Mouse (Mus musculus) E14TG2a.4 (cell line): ENCODE measurements around the gene Lrrc25.

Source experiments
- H3K27me3 ChIP-seq: 2 replicates; pipeline ENCODE4 v1.6.1; 2014; ENCODE audit warnings: low read length, control low read depth; ENCODE audit not compliant: insufficient read depth
- H3K36me3 ChIP-seq: 2 replicates; pipeline ENCODE4 v1.6.1; 2014; ENCODE audit warnings: low read length, control low read depth; ENCODE audit not compliant: insufficient read depth
- H3K4me1 ChIP-seq: replicated peaks from 2 replicates; pipeline ENCODE4 v1.6.1; 2014; ENCODE audit warnings: low read depth, low read length, control low read depth
- H3K4me3 ChIP-seq: replicated peaks from 2 replicates; pipeline ENCODE4 v1.5.1; 2014; ENCODE audit warnings: mild to moderate bottlenecking, low read length
- H3K9me3 ChIP-seq: 2 replicates; pipeline ENCODE4 v1.6.1; 2014; ENCODE audit warnings: low read length, control low read depth
- CTCF ChIP-seq: conservative IDR thresholded peaks from 2 replicates; pipeline ENCODE4 v1.5.1; 2014; ENCODE audit warnings: low read length
- NANOG ChIP-seq: IDR thresholded peaks from 2 replicates; pipeline ENCODE4 v1.6.1; 2014; ENCODE audit warnings: borderline replicate concordance, low read length, mixed read lengths
- POU5F1 ChIP-seq: IDR thresholded peaks from 2 replicates; pipeline ENCODE4 v1.6.1; 2014; ENCODE audit warnings: low read length, borderline replicate concordance

Lrrc25 gene

GRCm38 (mm10) chr8:70615894-70616293 is at the start of gene Lrrc25:
TSS of gene Lrrc25 (plus strand) at chr8:70616155.
- Histone ChIP-seq H3K9me3 (no peaks in the 10 kb centered on the region), H3K27me3 (peaks cover 11% of the 10 kb centered on the region), H3K4me1 (peaks cover 74% of the 10 kb centered on the region), H3K4me3 (no peak within 1 kb of the TSS), H3K36me3 (no peaks in the 10 kb centered on the region)
- TF ChIP-seq CTCF (no peak), NANOG (no peak), POU5F1 (no peak)

GRCm38 (mm10) chr8:70570360-70570759 is 45.6 kb upstream of the Lrrc25 start:
- no peaks in the 10 kb centered on the region for H3K27me3 ChIP-seq
- TF ChIP-seq POU5F1 = no peak
- no peak for TF ChIP-seq CTCF
- TF ChIP-seq NANOG = no peak
- H3K4me3 ChIP-seq = no peak overlapping the region
- no peaks in the 10 kb centered on the region for H3K9me3 ChIP-seq
- peaks cover 47% of the 10 kb centered on the region for H3K4me1 ChIP-seq
- peaks cover 54% of the 10 kb centered on the region for H3K36me3 ChIP-seq

DNA sequence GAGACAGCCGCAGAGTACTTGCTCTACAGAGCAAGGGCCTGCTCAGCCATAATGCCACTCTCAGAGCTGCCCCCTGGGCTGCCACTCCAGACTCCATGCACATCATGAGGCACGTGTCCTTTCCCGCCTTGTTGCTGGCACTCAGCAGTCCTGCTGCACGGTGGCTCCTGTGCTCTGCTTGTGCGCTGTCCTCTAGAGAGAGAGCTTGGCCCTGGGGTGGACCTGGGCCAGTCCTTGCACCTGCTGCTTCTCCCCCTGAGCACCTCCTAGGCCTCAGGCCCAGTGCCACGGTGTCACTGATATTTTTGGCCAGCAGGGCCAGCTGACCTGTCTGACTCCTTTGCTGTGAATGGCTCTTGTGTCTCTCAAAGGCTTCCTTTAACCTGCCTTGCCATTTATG is 45.0 kb upstream of the Lrrc25 start:
- Histone ChIP-seq H3K4me1 (peaks cover 43% of the 10 kb centered on the region), H3K27me3 (no peaks in the 10 kb centered on the region), H3K9me3 (no peaks in the 10 kb centered on the region), H3K36me3 (peaks cover 54% of the 10 kb centered on the region), H3K4me3 (no peak overlapping the region)
- TF ChIP-seq NANOG (no peak), CTCF (no peak), POU5F1 (no peak)

DNA sequence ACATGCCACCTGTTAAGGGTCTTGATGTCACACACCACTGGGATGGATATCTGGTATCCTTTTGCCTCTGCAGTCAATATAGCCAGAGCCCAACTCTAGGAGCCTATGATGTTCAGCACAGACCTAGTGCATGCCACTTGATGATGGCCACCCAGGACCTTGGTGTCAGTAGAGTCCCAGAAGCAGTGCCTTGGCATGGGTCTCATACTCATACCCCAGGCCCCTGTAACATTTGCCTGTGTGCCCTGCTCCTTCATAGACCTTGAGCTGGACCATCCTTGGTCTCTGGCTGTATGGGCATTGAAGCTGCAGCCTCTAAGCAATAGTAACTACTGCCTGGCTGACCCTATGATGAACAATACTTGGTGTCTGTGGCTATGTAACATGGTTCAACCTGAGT is 41.7 kb upstream of the Lrrc25 start:
- Histone ChIP-seq H3K9me3 (no peaks in the 10 kb centered on the region), H3K36me3 (peaks cover 77% of the 10 kb centered on the region), H3K27me3 (no peaks in the 10 kb centered on the region), H3K4me1 (peaks cover 37% of the 10 kb centered on the region), H3K4me3 (no peak overlapping the region)
- no peak for TF ChIP-seq NANOG
- TF ChIP-seq POU5F1 = no peak
- TF ChIP-seq CTCF = no peak

GRCm38 (mm10) chr8:70574915-70575314 is 41.0 kb upstream of the Lrrc25 start:
- no peak for TF ChIP-seq CTCF
- no peak for TF ChIP-seq POU5F1
- no peak for TF ChIP-seq NANOG
- Histone ChIP-seq H3K36me3 (peaks cover 73% of the 10 kb centered on the region), H3K27me3 (no peaks in the 10 kb centered on the region), H3K4me3 (no peak overlapping the region), H3K4me1 (peaks cover 31% of the 10 kb centered on the region), H3K9me3 (no peaks in the 10 kb centered on the region)

GRCm38 (mm10) chr8:70577207-70577606 is 38.7 kb upstream of the Lrrc25 start:
- Histone ChIP-seq H3K9me3 (no peaks in the 10 kb centered on the region), H3K4me1 (peaks cover 18% of the 10 kb centered on the region), H3K27me3 (no peaks in the 10 kb centered on the region), H3K4me3 (no peak overlapping the region), H3K36me3 (peaks cover 83% of the 10 kb centered on the region)
- no peak for TF ChIP-seq POU5F1
- no peak for TF ChIP-seq NANOG
- TF ChIP-seq CTCF = no peak

DNA sequence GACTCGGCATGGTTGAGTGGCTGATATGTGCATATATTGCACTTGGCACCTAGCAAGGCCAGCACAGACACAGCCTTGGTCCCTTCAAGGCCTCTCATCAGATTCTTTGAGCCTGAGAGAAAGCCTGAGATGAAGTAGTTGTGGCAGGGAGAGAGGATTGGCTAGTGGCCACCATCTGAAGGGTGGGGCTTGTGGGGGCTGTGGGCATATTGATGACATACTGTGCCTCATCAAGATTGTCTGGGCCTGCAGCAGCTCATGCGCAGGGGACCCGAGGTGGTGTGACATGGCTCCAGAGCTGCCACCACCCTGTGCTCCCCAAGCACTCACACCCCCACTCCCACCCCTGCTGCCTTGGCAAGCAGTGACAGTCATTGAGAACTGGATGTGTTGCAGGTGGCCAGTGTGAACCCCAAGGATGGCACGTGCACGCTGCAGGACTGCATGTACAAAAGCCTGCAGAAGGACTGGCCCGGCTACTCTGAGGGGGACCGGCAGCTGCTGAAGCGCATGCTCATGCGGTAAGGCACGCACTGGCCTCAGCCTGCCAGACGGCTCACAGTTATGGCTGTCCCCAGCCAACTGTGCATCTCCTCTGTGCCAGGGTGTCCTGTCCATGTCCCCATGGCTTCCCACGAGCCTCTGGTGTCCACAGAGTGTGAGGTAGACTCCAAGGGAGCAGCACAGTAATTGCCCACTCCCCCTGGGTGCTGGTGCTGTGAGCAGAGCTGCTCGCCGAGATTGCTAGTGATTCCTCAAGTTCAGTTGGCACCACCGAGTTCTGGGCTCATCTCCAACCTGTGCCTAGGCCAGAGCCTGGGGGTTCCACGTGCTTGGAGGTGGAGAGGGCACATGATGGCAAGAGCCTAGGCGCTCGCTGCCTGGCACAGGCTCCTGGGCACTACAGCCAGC is 32.2 kb upstream of the Lrrc25 start:
- Histone ChIP-seq H3K36me3 (peaks cover 96% of the 10 kb centered on the region), H3K27me3 (no peaks in the 10 kb centered on the region), H3K4me3 (no peak overlapping the region), H3K9me3 (no peaks in the 10 kb centered on the region), H3K4me1 (peaks cover 25% of the 10 kb centered on the region)
- no peak for TF ChIP-seq POU5F1
- TF ChIP-seq CTCF = no peak

DNA sequence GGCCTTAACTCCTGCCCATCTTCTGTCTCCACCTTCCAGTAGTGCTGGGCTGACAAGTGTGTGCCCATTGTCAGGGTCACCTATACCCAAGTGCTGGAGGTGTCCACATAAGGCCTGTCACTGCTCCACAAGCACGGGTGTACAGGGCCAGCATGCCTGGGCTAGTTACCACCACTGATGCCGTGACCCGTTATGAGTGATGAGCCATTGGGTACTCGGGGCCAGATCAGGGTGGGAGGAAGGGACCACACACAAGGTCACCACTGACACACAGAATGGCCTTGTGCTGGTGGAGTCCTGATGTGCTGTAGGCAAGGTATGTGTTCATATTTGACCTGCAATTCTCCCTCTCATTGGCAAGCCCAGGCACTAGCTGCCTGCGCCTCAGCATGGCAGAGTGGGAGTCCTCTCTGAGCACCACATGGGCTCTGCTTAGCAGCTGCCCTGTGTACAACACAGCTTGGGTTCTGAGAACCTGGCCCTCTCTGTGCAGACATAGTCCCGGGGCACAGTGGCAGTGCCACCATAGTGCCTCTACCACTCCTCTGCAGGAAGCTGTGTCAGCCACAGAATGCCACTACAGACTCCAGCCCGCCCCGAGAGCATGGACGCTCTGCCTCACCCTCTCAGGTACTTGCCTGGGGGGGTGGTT is 31.2 kb upstream of the Lrrc25 start:
- Histone ChIP-seq H3K9me3 (no peaks in the 10 kb centered on the region), H3K36me3 (peaks cover 98% of the 10 kb centered on the region), H3K4me1 (peaks cover 34% of the 10 kb centered on the region), H3K27me3 (no peaks in the 10 kb centered on the region), H3K4me3 (no peak overlapping the region; the same call in 1 of the 2 replicates)
- TF ChIP-seq CTCF (no peak), POU5F1 (no peak), NANOG (no peak)
